Mouse (Mus musculus) A20 (cell line): ENCODE data around the gene Hmga2.
"Not testable (repeated sequence)": the region's sequence is repeated elsewhere in the genome, so short reads cannot be mapped to it uniquely, and the experiment has no call there.

Experiments
- DNase-seq: peaks from one replicate; pipeline ENCODE4 v3.0.0-alpha.2; 2011; ENCODE audit warnings: low read depth, low spot score

Gene Hmga2

DNA sequence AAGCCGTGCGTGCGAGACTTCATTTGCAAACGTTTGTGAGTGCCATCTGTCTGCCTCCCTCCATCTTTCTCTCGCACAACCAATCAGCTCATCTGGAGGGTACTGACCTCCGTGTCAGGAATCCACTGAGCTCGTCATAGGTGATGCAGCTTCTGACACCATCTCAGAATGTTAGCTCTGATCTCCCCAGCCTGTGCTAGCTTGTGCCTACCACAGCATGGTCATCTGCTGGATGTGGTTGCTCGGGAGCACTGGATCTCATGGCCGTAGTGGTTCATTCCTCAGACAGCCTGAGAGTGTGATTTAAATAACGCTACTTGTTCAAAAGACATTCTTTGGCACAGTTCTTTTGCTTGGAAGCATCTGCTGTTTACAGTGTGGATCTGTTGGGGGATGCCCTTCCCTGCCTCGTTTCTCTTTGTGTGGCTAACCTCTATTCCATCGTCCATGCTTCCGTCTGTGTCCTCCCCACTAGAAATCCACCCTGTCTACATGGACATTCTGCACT is 121.7 kb downstream of the Hmga2 start:
- no peak for DNase-seq

DNA sequence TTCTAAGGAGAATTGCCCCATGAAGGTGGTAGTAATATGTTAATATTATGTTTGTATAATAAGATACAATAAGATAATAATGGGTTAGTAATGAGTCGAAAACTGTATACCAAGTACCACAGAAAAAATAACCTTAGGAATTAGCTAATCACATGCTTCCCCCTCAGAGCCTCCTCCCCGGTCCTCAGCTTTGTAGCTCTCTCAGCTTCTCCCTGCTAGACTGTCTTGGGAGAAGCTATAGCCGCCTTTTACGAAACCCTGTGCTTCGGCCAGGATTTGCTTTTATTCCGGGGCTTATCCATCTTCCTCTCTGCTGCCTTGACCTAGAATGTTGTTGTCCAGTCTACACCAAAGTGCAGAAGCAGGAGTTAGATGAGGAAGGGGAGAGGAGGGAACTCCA is 130.9 kb downstream of the Hmga2 start:
- no peak for DNase-seq

DNA sequence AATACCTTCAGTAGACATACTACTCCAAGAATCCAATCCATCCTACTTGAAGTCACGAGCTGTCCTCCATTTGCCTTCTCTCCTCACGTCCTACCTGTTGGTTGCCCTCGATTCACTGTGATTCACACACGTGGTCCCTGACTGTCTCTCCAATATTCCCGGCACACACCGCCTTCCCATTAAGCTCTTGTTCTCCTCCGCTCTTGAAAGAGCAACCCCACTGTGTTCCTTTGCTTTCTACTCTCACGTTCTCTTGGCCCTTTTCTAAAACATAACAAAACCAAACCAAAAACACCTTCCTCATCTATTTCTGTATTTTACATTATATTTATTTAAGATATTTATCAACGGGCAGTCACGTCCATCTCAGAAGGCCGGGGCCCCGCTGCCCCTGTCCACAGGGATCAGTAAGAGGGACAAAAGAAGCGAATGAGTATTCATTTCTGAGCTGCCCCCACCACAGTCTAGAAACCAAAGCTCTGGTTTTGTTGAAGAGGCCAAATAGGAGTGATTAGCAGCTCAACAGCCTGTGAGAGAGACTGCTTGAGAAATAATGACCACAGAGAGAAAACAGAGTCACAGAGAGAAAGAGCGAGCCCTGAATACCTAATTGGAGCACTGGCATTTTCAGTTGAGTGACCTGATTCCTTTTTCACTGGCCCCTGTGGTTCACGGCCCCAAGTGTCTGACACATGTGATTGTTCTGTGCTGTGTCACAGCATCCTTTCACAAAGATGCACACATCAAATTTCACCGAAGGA is 131.5 kb downstream of the Hmga2 start:
- no peak for DNase-seq

DNA sequence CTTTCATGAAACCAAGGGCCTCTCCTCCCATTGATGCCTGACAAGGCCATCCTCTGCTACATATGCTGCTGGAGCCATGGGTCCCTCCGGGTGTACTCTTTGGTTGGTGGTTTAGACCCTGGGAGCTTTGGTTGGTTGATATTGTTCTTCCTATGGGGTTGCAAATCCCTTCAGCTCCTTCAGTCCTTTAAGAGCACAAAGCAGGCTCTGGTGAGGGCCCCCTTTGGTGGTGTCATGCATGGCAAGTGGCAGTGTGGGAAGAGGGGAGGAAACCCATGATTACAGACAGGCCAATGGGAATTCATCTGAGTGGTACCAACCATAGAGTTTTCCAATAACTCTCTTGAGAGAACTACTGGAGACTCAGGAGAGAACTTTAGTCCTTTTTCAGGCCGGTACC is 136.4 kb downstream of the Hmga2 start:
- DNase-seq, result not testable (repeated sequence)

DNA sequence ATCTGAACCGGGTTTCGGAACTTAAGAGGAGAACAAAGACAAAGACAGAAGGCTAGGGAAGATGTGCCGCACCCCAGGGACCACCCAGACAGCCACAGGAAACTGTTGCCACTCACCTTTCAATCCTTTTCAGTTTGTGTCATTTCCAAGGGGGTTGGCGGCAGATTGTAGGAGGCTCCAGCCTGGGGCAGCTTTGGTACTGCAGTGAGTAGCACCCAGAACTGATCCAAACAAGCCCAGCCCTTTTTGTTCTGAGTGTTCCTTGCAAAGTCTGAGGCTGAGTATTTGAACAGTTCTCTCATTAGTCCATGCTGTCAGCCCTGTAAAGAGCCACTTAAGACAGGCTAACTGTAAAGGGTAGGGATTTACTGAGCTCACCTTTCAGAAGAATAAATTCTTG is 136.9 kb downstream of the Hmga2 start:
- DNase-seq, result no peak

DNA sequence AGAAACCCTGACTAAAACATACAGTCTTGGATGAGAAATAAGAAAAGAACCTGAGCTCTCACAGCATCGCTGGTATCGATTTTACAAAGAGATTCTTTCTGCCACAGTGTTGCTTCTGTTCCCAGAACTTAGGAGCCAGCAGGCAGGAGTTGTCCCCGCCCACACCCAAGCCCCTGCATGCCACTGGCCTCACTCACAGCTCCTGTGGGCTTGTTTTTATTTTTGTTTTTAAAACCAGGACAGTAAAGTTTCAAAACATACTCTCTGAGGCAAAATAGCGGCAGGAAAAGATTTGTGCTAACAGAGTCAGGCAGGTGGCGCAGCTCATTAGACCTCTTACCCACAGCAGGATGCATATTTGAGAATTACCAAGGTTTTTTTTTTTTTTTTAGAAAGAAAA is 137.4 kb downstream of the Hmga2 start:
- DNase-seq, result no peak

DNA sequence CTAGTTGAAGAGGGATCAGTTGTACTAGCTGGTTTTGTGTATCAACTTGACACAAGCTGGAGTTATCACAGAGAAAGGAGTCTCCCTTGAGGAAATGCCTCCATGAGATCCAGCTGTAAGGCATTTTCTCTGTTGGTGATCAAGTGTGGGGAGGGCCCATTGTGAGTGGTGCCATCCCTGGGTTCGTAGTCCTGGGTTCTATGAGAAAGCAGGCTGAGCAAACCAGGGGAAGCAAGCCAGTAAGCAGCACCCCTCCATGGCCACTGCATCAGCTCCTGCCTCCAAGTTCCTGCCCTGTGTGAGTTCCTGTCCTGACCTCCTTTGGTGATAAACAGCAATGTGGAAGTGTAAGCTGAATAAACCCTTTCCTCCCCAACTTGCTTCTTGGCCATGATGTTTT is 137.8 kb downstream of the Hmga2 start:
- DNase-seq, result not testable (repeated sequence)

DNA sequence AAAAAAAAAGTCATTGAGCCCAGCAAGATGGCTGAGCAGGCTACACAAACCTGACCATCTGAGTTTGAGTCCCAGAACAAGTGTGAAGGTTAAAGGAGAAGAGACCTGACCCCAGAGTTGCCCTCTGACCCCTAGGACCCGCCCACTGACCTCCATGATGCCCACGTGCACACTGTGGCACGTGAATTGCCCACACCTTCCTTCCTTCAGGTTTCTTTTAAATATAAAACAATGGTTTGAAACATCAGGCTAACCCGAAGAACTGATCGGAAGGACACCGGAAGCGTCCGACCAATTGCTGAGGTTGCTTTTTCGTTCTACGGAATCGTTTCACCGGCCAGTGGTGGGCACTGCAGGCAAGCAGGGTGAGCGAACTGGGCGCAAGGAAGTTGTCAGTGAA is 148.3 kb downstream of the Hmga2 start:
- no peak for DNase-seq

DNA sequence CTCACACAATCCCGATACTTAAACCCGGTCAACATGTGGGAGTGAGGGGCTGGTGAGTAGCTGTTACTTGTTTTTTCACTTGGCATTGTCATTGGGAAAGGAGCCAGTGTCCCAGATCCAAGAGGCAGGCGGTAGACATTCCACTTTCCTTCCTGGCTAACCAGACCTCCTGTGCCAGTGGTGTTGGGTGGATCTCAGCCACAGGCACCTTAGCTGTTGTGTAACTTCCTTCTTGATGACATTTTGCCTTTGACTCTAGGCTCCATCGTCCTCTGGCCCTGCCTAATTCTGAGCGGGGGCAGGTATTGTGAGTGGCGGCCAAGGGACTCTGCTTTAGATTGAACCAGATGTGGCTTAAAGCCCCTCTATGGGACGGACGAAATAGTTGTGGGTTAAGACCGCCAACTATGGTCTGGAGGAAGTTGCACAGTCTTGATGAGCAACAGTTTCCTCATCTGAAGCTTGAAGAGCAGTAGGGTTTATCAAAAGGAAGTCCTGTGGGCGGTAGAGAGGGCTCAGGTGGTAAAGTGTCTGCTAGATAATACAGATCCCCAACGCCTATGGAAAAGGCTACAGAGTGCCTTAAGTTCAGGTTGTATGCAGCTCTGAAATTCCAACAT is 152.6 kb downstream of the Hmga2 start:
- DNase-seq, result no peak

DNA sequence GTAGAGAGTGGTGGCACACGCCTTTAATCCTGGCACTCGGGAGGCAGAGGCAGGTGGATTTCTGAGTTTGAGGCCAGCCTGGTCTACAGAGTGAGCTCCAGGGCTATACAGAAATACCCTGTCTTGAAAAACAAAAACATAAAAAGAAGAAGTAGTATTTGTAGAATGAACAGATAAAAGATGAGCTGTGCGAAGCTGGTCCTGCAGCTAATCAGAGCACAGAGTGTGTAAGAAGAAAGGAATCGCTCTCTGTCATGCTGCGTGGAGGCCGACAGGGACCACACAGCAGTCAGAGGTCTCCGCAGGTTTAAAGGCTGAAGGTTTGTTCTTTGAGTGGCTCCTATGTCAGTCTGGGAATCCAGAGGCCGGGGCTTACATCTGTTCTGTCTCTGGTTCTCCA is 153.5 kb downstream of the Hmga2 start:
- DNase-seq, result no peak

DNA sequence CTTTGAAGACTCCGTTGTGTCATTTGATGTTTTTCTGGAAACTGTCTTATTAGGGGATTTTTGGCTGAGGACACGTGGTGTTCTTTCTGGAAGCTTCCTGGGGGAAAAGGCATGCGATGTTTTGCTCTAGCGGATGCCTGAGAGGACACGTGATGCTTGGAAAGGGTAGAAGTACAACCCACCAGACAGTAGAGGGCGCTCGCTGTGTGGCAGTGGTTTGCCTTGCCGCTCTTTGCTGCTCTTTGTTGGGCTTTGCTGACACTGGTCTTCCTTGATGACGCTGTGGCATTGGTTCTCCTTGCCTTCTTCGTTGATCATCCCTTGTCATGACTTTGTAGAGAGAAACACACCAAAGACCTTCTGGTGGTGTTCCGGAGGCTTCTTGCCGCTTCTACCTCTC is 156.7 kb downstream of the Hmga2 start:
- DNase-seq, result no peak
